Mouse (Mus musculus): ENCODE measurements at regions not wholly inside any gene's neighbourhood (a gene's known extent, or its start where the extent isn't known, plus 50 kb on each side); places are given as distances from the start of the nearest gene placed in this dataset.

DNA sequence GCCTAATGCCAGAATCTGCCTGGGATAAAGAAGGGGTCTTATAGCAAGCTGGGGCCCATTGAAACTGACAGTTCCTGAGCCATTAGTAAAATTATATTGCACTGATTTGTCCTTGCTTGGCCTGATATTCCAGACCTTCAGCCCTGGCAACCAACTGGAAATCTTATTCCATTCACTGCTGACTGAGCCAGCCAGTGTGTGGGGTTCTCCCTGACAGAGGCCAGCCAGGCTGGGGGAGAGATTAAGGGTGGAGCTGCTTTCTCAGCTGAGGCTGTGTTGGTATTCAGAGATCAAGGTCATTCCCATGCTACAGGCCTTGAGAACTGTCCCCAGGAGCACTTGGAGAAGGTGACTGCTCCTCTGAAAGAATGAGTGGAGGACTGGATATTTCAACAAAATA, 226.9 kb downstream of the Ar start:
- Histone ChIP-seq H3K4me3 (ENCODE audit: low read depth, low read length) (no peak overlapping the region), H3K27ac (replicated peaks; ENCODE audit: low read depth, low read length) (no peak overlapping the region), H3K4me1 (ENCODE audit: control insufficient read depth, insufficient read depth, low read length) (no peaks in the 10 kb centered on the region), H3K36me3 (ENCODE audit: control insufficient read depth, insufficient read depth, low read length) (no peaks in the 10 kb centered on the region), H3K4me2 (ENCODE audit: low read depth, low read length) (no peak overlapping the region), H3K27me3 (replicated peaks; ENCODE audit: control insufficient read depth, insufficient read depth, low read length) (no peaks in the 10 kb centered on the region), H3K9ac (ENCODE audit: low read depth, low read length) (no peak overlapping the region), H3K9me3 (ENCODE audit: control insufficient read depth, low read length) (no peaks in the 10 kb centered on the region)
- peak; percentile 13 for DNase-seq (ENCODE audit: low spot score)
- ATAC-seq (ENCODE audit: low read depth) = no peak

DNA sequence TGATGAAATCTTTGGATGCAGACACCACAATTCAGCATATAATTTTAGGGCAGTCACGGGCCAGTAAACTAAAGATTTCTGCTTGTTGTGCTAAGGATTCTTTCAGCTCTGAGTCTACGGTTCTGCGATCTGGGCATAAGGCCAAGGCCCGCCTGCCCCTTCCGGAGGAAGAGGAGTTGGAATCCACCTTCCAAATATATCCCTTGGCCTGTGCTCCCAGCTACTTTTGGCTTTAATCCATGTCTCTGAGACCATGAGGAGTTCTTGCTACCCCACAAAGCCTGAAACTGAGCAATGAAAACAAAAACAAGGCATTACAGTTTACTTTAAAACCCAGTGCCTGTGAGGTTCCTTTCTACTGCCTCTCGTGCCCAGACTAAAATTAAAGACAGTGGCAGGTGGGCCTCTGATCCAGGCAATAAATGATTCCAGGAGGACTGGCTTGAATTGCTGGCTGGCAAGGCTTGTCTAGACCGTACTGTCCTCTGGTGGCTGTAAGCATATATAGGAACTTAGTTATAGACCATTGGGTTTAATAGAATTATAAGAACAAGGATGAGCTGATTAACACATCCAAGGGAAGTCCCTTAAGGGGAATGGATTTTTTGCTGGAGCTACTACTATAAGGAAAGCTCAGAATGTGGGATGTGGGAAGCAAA, 231.8 kb downstream of the Ar start:
- H3K9me3 ChIP-seq (ENCODE audit: control insufficient read depth, low read length) = no peaks in the 10 kb centered on the region
- no peak overlapping the region for H3K27ac ChIP-seq (replicated peaks; ENCODE audit: low read depth, low read length)
- no peaks in the 10 kb centered on the region for H3K4me1 ChIP-seq (ENCODE audit: control insufficient read depth, insufficient read depth, low read length)
- H3K9ac ChIP-seq (ENCODE audit: low read depth, low read length) = no peak overlapping the region
- H3K27me3 ChIP-seq (replicated peaks; ENCODE audit: control insufficient read depth, insufficient read depth, low read length) = no peaks in the 10 kb centered on the region
- H3K4me3 ChIP-seq (ENCODE audit: low read depth, low read length) = no peak overlapping the region
- ATAC-seq (ENCODE audit: low read depth) (peak; percentile 72), DNase-seq (ENCODE audit: low spot score) (peak; percentile 76)
- 48% methylated on average over 7 of the region's 7 CpGs for WGBS
- H3K4me2 ChIP-seq (ENCODE audit: low read depth, low read length) = no peak overlapping the region
- H3K36me3 ChIP-seq (ENCODE audit: control insufficient read depth, insufficient read depth, low read length) = no peaks in the 10 kb centered on the region

DNA sequence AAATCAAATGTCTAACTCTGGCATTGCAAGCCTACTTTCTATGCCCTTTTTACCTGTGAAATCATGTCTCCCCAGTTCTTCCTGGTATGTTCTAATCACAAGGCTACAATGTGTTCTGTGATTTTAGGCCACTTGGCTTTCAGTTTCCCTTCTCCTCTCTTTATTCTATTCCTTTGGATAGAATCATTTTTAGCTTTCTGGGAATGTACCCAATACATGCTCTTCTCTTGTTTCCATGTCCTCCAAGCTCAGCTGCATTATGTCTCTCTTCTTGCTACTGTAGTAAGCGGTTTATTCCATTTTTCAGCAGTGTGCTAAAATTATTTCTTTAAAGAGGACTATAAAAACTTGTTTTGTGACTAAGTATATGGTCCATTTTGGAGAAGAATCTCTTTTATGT, 235.4 kb downstream of the Ar start:
- no peak for ATAC-seq (ENCODE audit: low read depth)
- Histone ChIP-seq H3K9ac (ENCODE audit: low read depth, low read length) (no peak overlapping the region), H3K27me3 (replicated peaks; ENCODE audit: control insufficient read depth, insufficient read depth, low read length) (no peaks in the 10 kb centered on the region), H3K4me3 (ENCODE audit: low read depth, low read length) (no peak overlapping the region), H3K9me3 (ENCODE audit: control insufficient read depth, low read length) (no peaks in the 10 kb centered on the region), H3K36me3 (ENCODE audit: control insufficient read depth, insufficient read depth, low read length) (no peaks in the 10 kb centered on the region), H3K27ac (replicated peaks; ENCODE audit: low read depth, low read length) (no peak overlapping the region), H3K4me1 (ENCODE audit: control insufficient read depth, insufficient read depth, low read length) (no peaks in the 10 kb centered on the region), H3K4me2 (ENCODE audit: low read depth, low read length) (no peak overlapping the region)
- WGBS = 86% methylated on average over 1 of the region's 1 CpGs
- no peak for DNase-seq (ENCODE audit: low spot score)

DNA sequence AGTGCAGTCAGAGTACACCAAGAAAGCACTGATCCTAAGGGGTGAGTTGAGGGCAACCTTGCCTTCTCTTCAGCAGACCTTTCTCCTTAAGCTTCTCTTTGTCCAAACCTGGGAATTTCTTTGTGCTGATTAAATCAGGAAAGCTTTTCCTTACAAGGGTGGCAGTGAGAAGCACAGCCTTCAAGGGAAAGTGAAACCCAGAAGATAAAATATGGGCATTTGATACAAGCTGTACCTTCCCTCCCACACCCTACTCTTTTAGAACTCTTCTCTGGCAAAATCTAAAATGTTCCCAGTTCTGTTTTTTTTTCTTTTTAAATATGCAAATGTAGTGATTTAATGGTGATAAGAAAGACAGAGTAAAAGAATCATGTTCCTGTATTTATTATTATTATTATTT, 243.8 kb downstream of the Ar start:
- Histone ChIP-seq H3K4me1 (ENCODE audit: control insufficient read depth, insufficient read depth, low read length) (no peaks in the 10 kb centered on the region), H3K36me3 (ENCODE audit: control insufficient read depth, insufficient read depth, low read length) (no peaks in the 10 kb centered on the region), H3K4me3 (ENCODE audit: low read depth, low read length) (no peak overlapping the region), H3K4me2 (ENCODE audit: low read depth, low read length) (no peak overlapping the region), H3K27me3 (replicated peaks; ENCODE audit: control insufficient read depth, insufficient read depth, low read length) (no peaks in the 10 kb centered on the region), H3K27ac (replicated peaks; ENCODE audit: low read depth, low read length) (no peak overlapping the region), H3K9ac (ENCODE audit: low read depth, low read length) (no peak overlapping the region), H3K9me3 (ENCODE audit: control insufficient read depth, low read length) (no peaks in the 10 kb centered on the region)
- DNase-seq (ENCODE audit: low spot score) (no peak), ATAC-seq (ENCODE audit: low read depth) (no peak)

DNA sequence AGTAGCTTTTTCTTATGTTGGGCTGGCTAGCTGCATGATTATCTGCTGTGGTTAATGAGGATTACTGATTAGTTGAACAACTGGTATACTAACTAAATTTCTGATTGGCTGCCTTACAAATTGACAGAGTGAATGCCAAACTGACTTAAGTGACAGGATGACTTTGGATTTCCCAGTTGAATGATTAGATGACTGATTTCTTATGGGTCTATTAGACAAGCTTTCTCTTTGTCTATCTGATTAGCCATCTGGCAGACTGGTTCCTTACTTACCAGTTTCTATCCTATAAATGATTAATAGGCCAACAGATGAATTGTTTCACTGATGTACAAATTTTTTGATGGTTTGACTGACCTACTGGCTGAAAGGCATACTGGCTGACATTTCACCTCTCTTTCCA, 260.5 kb downstream of the Ar start:
- H3K27me3 ChIP-seq (replicated peaks; ENCODE audit: control insufficient read depth, insufficient read depth, low read length) = no peaks in the 10 kb centered on the region
- H3K36me3 ChIP-seq (ENCODE audit: control insufficient read depth, insufficient read depth, low read length) = no peaks in the 10 kb centered on the region
- no peak overlapping the region for H3K4me3 ChIP-seq (ENCODE audit: low read depth, low read length)
- no peak overlapping the region for H3K27ac ChIP-seq (replicated peaks; ENCODE audit: low read depth, low read length)
- H3K9ac ChIP-seq (ENCODE audit: low read depth, low read length) = no peak overlapping the region
- DNase-seq (ENCODE audit: low spot score) = no peak
- no peaks in the 10 kb centered on the region for H3K9me3 ChIP-seq (ENCODE audit: control insufficient read depth, low read length)
- H3K4me2 ChIP-seq (ENCODE audit: low read depth, low read length) = no peak overlapping the region
- no peak for ATAC-seq (ENCODE audit: low read depth)
- H3K4me1 ChIP-seq (ENCODE audit: control insufficient read depth, insufficient read depth, low read length) = no peaks in the 10 kb centered on the region

DNA sequence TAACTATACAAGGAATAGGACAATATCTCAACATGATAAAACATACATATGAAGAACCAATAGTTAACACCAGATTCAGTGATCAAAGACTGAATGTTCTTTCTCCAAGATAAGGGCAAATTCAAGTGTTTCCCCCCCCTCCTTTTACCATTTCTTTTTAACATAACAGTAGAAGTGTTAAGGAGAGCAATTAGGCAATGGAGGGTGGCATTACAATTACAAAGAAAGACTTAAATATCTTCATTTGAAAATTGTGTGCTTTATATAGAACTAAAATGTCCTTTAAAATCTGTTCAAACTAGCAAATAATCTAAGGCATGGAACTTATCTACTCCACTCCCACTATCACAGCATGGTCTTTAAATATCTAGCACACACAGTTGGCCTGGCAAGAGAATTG, 270.9 kb downstream of the Ar start:
- DNase-seq (ENCODE audit: low spot score) = no peak
- no peaks in the 10 kb centered on the region for H3K9me3 ChIP-seq (ENCODE audit: control insufficient read depth, low read length)

DNA sequence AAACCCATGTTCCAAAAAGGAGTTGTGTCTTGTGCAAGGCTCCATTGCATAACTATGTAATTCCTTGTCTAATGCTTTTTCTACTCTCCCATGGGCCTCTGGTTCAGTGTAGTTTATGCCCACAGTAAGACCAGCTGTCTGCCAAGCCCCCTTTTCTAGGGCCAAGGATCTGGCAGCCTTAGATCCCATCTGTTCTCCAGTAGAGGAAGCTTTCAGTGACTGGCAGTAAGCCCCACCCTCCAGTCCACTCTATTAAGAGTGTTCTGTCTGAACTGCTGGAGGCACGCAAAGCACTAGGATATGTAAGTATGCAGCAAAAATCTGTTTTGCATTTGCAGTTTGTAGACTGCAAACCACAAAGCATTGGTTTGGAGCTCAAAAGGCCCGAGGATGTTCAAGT, 303.5 kb downstream of the Ar start:
- H3K27ac ChIP-seq (replicated peaks; ENCODE audit: low read depth, low read length) = no peak overlapping the region
- DNase-seq (ENCODE audit: low spot score) (peak; percentile 82), ATAC-seq (ENCODE audit: low read depth) (peak; percentile 68)
- H3K4me1 ChIP-seq (ENCODE audit: control insufficient read depth, insufficient read depth, low read length) = no peaks in the 10 kb centered on the region
- 48% methylated on average over 2 of the region's 2 CpGs for WGBS
- no peaks in the 10 kb centered on the region for H3K27me3 ChIP-seq (replicated peaks; ENCODE audit: control insufficient read depth, insufficient read depth, low read length)
- H3K36me3 ChIP-seq (ENCODE audit: control insufficient read depth, insufficient read depth, low read length) = no peaks in the 10 kb centered on the region
- no peak overlapping the region for H3K4me2 ChIP-seq (ENCODE audit: low read depth, low read length)
- H3K9me3 ChIP-seq (ENCODE audit: control insufficient read depth, low read length) = no peaks in the 10 kb centered on the region
- H3K9ac ChIP-seq (ENCODE audit: low read depth, low read length) = no peak overlapping the region
- H3K4me3 ChIP-seq (ENCODE audit: low read depth, low read length) = no peak overlapping the region

More for the DNA sequence above, 270.9 kb downstream of the Ar start:
- Histone ChIP-seq H3K9ac (ENCODE audit: low read depth, low read length) (no peak overlapping the region), H3K4me2 (ENCODE audit: low read depth, low read length) (no peak overlapping the region), H3K27me3 (replicated peaks; ENCODE audit: control insufficient read depth, insufficient read depth, low read length) (no peaks in the 10 kb centered on the region), H3K36me3 (ENCODE audit: control insufficient read depth, insufficient read depth, low read length) (no peaks in the 10 kb centered on the region), H3K27ac (replicated peaks; ENCODE audit: low read depth, low read length) (no peak overlapping the region), H3K4me3 (ENCODE audit: low read depth, low read length) (no peak overlapping the region), H3K4me1 (ENCODE audit: control insufficient read depth, insufficient read depth, low read length) (no peaks in the 10 kb centered on the region)
- ATAC-seq (ENCODE audit: low read depth) = no peak

DNA sequence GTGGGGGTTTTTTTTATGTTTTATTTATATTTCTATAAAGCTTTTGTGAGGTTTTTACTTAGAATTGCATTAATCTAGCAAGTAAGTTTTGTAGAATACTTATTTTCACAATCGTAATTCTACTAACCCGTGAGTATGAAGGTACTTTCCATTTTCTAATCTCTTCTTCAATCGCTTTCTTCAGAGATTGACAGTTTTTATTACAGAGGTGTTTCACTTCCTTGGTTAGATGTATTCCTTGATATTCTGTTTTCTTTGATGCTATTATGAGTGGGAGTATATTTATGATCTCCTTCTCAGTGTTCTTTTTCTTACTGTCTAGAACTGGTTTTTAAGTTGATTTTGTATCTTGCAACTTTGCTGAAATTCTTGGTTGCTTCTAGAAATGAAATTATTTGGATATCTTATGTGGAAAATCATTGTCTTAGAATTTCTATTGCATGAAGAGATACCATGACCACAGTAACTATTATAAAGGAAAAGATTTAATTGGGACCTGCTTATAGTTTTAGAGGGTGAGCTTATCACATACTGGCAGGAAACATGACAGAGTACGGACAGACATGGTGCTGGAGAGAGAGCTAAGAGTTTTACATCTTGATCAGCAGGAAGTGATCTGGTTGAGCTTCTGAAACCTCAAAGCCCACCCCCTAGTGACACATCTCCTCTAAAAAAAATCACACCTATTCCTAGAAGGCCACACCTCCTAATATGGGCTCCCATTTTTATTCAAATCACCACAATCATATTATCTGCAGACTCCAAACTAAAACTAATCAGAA, 328.1 kb downstream of the Ar start:
- no peaks in the 10 kb centered on the region for H3K27me3 ChIP-seq (replicated peaks; ENCODE audit: control insufficient read depth, insufficient read depth, low read length)

More for the DNA sequence above, 328.1 kb downstream of the Ar start:
- no peaks in the 10 kb centered on the region for H3K4me1 ChIP-seq (ENCODE audit: control insufficient read depth, insufficient read depth, low read length)
- H3K4me2 ChIP-seq (ENCODE audit: low read depth, low read length) = no peak overlapping the region
- no peak for ATAC-seq (ENCODE audit: low read depth)
- no peaks in the 10 kb centered on the region for H3K36me3 ChIP-seq (ENCODE audit: control insufficient read depth, insufficient read depth, low read length)
- H3K9me3 ChIP-seq (ENCODE audit: control insufficient read depth, low read length) = no peaks in the 10 kb centered on the region
- no peak overlapping the region for H3K9ac ChIP-seq (ENCODE audit: low read depth, low read length)
- DNase-seq (ENCODE audit: low spot score) = no peak
- no peak overlapping the region for H3K4me3 ChIP-seq (ENCODE audit: low read depth, low read length)
- 88% methylated on average over 4 of the region's 4 CpGs for WGBS
- H3K27ac ChIP-seq (replicated peaks; ENCODE audit: low read depth, low read length) = no peak overlapping the region

All from embryonic facial prominence, embryonic 14.5 days (tissue).